Mouse (Mus musculus) thymus, postnatal 0 days (tissue): ENCODE results near the gene Sult6b2. TPM values are rescaled to one million over a fixed set of nuclear protein-coding genes. Genes with fewer than 3 reads are reported as not detected.

ENCODE experiments used
- DNase-seq: peaks from one replicate; pipeline ENCODE4 v3.0.0-alpha.2; 2015; ENCODE audit warnings: low spot score
- polyA plus RNA-seq: library from polyadenylated mRNA; unstranded; fragments of >200 nt; fragmentation: Nextera tagmentation; extraction: Ambion mirVana; gene quantifications from 2 replicates; pipeline ENCODE4 v1.2.1, GENCODE M21; 2015

Sult6b2 gene
- 0.14 TPM in 1 of 2 replicates, not detected in the other for polyA plus RNA-seq

DNA sequence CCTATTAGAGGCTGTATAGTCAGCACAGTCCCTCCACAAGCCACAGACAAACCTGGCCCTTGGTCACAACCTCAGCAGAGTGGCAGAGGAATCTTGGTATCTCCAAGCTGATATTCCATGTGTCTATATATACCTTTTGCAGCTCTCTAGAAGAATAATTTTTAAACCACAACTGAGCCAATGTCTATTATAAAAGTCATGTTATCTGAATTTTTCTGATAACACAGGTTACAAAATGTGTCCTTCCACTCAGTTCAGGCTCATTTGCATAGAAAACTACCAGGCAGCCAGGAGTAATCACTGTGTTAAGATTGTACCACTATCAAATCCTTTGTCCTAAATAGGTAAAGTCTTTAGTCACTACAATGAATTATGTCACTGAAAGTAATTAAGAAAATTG, at the start of gene Sult6b2:
Gene Sult6b2 (minus strand): TSS at position 101 of the 400 bp plus-strand sequence.
- no peak for DNase-seq

DNA sequence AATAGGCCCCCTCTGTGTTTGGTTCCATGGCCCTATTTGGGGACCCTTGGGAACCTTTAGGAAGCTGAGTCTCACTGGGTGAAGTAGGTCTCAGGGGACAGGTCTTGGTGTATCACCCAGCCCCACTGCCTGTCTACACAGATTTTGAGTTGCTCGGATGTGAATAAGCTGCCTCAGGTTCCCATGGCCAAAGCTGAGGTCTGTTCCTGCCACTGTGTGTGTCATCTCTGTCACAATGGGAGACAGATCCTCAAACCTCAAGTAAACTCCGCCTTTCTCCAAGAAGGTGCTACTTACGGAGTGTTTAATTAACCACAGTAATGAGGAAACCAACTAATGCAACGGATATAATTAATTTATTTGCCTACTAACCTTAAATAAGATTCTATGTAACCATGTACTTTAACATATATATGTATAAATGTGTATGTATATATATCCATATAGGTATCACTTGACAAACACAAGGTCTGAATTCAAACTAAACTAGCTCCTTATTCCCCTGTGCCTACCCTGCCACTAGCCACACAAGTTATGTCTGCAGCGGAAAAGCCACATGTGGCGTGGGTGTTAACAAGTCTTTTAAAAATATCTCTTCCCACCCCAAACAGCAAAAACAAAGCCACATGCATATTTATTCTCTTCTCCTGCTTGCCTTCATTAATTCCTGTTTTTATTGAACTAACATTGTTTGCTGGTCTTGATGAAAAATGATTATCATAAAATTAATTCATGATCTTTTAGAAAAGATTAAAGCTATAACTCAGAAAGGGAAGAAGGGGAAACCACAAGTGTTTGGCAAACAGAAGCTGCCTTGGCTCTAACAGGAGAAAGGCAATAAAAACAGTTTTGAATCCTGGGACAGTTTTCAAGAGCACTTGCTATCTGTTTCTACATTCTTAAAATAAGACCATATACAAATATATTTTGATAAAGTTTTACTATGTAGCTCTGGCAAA, 48.4 kb upstream of the Sult6b2 start:
- no peak for DNase-seq

DNA sequence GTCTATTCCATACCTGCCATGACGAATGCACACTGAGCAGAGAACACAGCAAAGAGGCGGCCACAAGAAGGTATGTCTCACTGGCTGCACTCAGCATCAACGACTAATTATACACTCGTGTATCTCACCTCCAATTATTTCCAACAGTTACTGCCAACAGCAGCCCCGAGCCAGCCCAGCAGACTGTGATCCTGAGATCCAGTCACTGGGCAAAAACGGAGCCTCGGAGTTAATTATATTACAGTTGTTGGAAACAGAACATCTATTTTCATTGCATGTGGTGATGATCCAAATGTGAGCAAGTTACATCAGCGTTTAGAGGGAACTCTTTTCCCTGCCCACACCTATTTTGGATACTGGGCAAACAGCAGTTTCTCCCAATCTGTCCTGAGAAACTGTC, 46.1 kb upstream of the Sult6b2 start:
- DNase-seq = no peak

DNA sequence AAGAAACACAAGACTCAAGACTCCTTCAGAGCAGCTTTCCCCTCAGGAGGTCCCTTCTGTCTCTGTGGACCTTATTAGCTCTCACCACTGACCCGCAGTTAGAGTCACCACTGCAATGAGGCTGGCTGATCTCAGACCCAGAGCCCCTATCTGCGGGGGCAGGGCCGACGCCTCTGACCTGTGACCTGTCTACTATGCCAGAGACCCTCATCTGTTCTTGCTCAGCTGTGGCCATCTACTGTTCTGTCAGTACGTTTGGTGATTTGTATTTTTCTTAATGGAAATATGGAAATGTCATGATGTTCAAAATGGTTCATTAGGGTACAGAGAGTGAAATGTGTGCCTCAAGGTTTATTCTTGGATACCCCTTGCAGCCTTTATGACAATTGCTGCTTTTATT, 45.0 kb upstream of the Sult6b2 start:
- no peak for DNase-seq

DNA sequence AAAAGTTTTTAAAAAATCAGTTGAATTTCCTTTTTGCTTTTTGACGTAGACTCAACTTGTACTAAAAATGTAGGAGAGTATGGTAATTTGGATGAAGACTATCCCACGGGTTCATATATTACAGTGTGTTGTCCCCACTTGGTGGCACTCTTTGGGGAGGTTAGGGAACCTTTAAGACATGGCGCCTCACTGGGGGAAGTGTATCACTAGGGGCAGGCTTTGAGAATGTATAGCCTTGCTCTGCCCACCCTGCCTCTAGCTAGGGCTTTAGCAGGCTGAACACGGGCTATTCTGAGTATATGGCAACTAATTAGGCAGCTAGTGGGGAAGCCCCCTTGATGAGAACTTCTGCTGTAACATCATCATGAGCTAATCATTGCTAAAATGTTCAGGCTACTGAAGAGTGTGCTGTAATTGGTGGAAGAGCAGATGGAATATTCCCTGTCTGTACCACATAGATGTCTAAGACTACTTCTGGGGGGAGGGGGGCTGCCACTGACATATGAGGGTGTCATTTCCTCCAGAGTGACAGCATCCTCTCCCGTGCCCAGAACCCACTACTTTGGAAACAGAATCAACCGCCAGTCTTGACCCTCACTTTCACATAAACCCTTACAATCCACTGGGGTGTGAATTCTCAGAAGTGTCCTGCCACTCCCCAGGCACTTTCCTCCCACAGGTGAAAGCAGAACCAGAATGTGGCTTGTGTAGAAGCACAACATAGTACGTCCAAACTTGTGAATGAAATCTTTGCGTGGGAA, 43.8 kb upstream of the Sult6b2 start:
- DNase-seq = peak; percentile 36

GRCm38 (mm10) chr6:142846855-142847254, 42.6 kb upstream of the Sult6b2 start:
- no peak for DNase-seq

DNA sequence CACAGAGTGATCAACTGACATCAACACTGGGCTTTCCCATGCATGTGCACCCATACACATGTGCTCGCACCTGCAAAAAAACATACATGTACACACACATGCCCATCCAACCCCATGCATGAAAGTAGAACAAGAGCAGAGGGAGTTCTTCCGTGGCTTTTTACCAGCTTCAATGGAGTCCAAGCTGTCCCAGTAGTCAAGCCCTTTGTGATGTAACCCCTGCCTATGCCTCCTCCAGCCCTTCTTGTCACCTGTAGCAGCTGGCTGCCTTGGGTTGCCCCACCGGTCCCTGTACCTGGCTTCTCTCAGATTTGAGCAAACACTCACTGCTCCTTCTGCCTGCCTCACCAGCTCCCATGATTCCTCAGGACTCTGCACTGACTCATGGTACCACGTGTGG, 40.8 kb upstream of the Sult6b2 start:
- no peak for DNase-seq

- DNase-seq = no peak
Observed at GRCm38 (mm10) chr6:142844061-142844460, 39.8 kb upstream of the Sult6b2 start.

GRCm38 (mm10) chr6:142838501-142838900, 34.2 kb upstream of the Sult6b2 start:
- DNase-seq = no peak

- no peak for DNase-seq
Observed at GRCm38 (mm10) chr6:142837326-142837725, 33.0 kb upstream of the Sult6b2 start.

DNA sequence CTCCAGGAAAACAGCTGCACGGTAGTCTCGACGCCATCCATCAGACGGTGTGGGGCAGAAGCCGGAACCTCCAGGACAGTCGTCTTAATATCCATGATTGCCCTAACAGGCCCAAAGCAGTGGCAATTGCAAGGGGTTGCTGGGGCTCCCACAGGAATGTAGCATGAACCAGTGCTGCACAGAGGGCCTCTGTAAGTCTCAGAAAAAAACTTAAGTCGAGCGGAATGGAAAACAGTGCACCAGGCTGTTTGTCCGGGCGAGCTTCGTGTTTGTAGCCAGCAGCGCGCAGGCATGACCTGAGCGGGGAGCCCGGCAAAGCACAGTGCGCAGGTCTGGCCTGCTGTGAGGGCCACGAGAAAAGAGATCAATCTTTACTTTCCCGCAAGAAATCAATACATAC, 31.4 kb upstream of the Sult6b2 start:
- no peak for DNase-seq

DNA sequence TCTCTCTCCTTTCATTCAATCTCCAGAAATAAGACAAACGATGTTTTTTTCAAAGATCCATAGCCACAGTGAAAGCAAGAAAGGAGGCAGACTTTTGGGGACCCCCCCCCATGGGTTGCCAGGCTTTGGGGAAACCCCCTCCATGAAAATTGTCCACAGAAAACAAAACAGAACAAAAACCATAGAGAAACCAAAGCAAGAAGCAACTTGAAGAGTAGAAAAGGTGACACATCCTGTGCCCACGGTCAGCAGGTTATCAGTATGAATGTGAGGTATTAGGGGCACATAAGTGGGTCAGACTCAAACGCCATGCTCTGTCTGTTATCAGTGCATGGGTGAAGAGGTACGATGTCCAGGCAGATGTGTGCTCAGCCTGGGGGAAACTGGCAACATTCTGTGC, 30.6 kb upstream of the Sult6b2 start:
- DNase-seq = no peak

- no peak for DNase-seq
Observed at GRCm38 (mm10) chr6:142831706-142832105, 27.4 kb upstream of the Sult6b2 start.

DNA sequence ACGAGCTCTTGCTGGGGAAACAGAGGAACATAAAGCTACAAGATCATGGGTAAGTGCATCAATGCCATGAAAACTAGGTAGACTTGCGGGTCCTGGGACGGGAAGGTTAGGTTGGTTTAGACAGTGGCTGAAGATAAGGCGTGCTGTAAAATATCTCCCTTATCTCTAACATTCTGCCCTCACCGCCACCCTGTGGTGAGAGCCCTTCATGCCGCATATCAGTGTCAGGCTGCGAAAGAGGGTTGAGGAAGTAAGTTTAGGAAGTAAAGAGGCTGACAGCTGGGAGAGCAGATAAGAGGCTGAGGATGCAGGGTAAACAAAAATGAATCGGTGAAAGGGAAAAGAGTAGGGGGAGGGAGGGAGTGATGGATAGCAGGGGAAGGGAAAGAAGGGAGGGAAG, 26.9 kb upstream of the Sult6b2 start:
- peak; percentile 67 for DNase-seq

GRCm38 (mm10) chr6:142830221-142830620, 25.9 kb upstream of the Sult6b2 start:
- DNase-seq = no peak

- no peak for DNase-seq
Observed at GRCm38 (mm10) chr6:142825449-142825848, 21.1 kb upstream of the Sult6b2 start.

DNA sequence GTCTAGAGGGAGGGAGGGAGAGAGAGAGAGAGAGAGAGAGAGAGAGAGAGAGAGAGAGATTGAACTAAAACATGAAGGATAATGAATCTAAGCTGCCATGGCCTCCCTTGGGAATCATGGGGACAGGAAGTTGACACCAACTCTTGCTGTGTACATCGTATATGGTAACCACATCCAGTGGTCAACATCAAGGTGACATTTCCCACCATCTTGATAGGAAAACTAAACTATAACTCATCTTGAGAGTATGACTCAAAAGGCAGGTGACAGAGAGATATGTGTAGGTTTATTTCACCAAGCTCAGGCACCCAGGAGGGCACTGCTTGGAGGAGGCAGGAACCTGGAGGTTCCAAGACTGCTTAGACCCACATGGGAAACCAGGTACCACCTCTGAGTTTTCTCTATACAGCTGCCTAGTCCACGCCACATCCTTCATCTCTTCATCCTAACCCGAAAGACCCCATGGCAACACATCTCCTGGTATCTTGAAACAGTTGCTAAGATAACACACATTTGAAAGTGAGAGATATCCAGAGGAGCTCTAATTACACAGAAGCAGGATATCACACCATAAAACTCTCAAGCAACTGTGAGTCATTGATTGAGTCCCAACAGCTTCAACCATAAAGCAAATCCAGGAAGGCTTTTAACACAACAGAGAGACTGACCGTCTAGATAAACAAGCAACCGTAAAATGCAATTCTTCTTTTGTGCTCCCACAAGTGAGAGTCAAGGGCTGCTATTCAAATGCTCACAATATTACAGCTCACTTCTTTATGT, 18.9 kb upstream of the Sult6b2 start:
- DNase-seq = no peak

GRCm38 (mm10) chr6:142818306-142818705, 14.0 kb upstream of the Sult6b2 start:
- no peak for DNase-seq

DNA sequence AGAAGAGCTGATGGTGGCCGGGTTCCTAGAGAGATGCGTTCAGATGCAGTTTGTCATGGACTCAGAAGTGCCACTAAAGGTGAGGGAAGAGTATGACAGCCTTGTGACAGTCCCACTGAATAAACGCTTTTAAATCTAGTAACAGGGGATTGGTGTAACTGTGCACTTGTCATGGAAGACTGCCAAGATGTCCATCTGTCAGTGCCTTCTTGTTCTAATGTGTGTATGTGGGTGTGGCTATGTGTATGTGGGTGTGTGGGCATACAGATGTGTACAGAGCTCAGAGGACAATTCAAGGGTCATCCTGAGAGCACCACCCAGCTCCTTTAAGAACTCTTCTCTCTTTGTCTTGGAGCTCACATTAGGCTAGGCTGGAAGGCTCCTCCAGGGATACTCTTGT, 11.2 kb upstream of the Sult6b2 start:
- DNase-seq = no peak

DNA sequence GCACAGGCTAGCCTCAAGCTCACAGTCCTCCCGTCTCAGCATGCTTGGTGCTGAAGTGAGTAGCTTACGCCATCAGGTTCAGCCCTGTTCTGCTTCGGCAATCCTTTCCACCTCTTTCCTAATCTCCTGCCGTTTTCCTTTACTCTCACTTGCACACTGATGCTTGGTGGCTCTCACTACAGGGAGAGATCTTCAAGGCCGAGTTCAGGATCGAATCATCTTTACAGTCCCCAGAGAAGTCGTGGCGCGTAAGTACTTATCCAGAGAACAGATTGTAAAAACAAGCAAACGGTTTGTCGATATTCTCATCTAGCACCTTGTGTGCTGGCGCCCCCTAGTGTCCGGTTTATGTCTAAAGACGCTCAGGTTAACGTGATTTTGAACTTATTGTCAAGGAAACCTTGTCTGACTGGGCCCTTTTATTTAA, 10.2 kb upstream of the Sult6b2 start:
- DNase-seq = peak; percentile 91

DNA sequence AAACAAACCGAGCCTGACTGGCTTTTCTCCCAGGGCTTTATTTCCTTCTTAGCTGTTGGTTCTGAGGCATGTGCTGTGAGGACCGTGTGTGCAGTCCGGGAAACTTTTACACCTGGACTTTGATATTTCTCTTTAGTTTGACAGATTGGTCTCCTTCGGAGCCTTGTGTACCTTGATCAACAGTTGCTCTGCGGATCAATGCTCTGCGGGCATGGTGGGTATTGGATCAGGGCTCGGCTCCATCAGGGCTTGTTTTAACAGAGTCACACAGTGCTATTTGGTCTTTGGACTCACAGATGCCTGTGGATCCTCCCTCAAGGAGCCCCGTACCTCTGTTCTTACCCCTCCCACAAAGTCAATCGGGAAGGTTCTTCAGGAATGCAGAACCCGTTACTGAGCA, 9.7 kb upstream of the Sult6b2 start:
- DNase-seq = no peak
